Mouse (Mus musculus): Measurements from ENCODE around the gene Kansl3.

DNA sequence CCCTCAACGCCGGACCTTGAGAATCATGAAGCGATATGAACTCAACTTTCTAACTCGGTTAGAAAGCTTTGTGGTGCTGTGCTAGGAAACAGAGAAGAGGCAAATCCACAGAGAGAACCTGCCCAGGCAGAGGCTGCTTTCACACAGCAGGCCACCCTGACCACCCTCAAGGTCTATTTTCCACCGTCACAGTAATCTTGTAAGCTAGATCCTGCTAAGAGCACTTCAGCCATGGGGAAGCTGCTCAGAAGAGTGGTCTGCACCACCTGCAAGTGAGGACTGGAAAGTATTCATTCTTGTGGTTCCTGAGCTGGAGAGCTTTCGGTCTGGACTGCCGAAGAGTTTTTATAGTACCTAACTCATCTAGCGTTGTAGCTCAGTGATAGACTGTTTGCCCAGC lies 66.7 kb downstream of the Kansl3 start:
- TF ChIP-seq CTCF (IDR thresholded peaks at IDR 0.05; ENCODE audit: borderline replicate concordance, insufficient read depth, low read length) (no peak), POLR2A (IDR thresholded peaks at IDR 0.05; ENCODE audit: low read depth, low read length) (no peak)

All from embryonic fibroblast, embryonic 13.5 days (primary cell).